Mouse (Mus musculus): ENCODE measurements around the gene Rxfp1. TPM values are rescaled to one million over a fixed set of nuclear protein-coding genes. Genes with fewer than 3 reads are reported as not detected.

Gene Rxfp1
- polyA plus RNA-seq, 1 experiment from 2014 or later, result not detected

- ATAC-seq (replicated peaks; ENCODE audit: low FRiP score, low TSS enrichment, low read depth) (no peak), DNase-seq (ENCODE audit: low spot score) (no peak)
- H3K9ac ChIP-seq (ENCODE audit: low read length), result no peak overlapping the region
- H3K36me3 ChIP-seq (ENCODE audit: control insufficient read depth, insufficient read depth, low read length), result no peaks in the 10 kb centered on the region
- H3K27me3 ChIP-seq (replicated peaks; ENCODE audit: control insufficient read depth, insufficient read depth, low read length), result no peaks in the 10 kb centered on the region
- no peaks in the 10 kb centered on the region for H3K4me1 ChIP-seq (replicated peaks; ENCODE audit: control insufficient read depth, insufficient read depth, low read length)
- H3K9me3 ChIP-seq (ENCODE audit: control insufficient read depth, low read length), result no peaks in the 10 kb centered on the region
- no peak overlapping the region for H3K27ac ChIP-seq (ENCODE audit: low read depth)
- 35% methylated on average over 8 of the region's 8 CpGs for WGBS
- H3K4me3 ChIP-seq (ENCODE audit: low read depth, low read length), result no peak overlapping the region
- no peak overlapping the region for H3K4me2 ChIP-seq (ENCODE audit: low read length)
These were observed 54.2 kb downstream of the Rxfp1 start for GRCm38 (mm10) chr3:79683529-79683928.

GRCm38 (mm10) chr3:79682351-79683132, 55.1 kb downstream of the Rxfp1 start:
- Histone ChIP-seq H3K9me3 (ENCODE audit: control insufficient read depth, low read length) (no peaks in the 10 kb centered on the region), H3K27me3 (replicated peaks; ENCODE audit: control insufficient read depth, insufficient read depth, low read length) (no peaks in the 10 kb centered on the region), H3K27ac (ENCODE audit: low read depth) (no peak overlapping the region), H3K4me2 (ENCODE audit: low read length) (no peak overlapping the region), H3K36me3 (ENCODE audit: control insufficient read depth, insufficient read depth, low read length) (no peaks in the 10 kb centered on the region), H3K9ac (ENCODE audit: low read length) (no peak overlapping the region), H3K4me1 (replicated peaks; ENCODE audit: control insufficient read depth, insufficient read depth, low read length) (no peaks in the 10 kb centered on the region), H3K4me3 (ENCODE audit: low read depth, low read length) (no peak overlapping the region)
- DNase-seq (ENCODE audit: low spot score) (no peak), ATAC-seq (replicated peaks; ENCODE audit: low FRiP score, low TSS enrichment, low read depth) (no peak)
- 63% methylated on average over 14 of the region's 14 CpGs for WGBS

- ATAC-seq (replicated peaks; ENCODE audit: low FRiP score, low TSS enrichment, low read depth), result no peak
- Histone ChIP-seq H3K36me3 (ENCODE audit: control insufficient read depth, insufficient read depth, low read length) (no peaks in the 10 kb centered on the region), H3K4me1 (replicated peaks; ENCODE audit: control insufficient read depth, insufficient read depth, low read length) (no peaks in the 10 kb centered on the region), H3K27ac (ENCODE audit: low read depth) (no peak overlapping the region), H3K27me3 (replicated peaks; ENCODE audit: control insufficient read depth, insufficient read depth, low read length) (no peaks in the 10 kb centered on the region), H3K9me3 (ENCODE audit: control insufficient read depth, low read length) (no peaks in the 10 kb centered on the region), H3K4me3 (ENCODE audit: low read depth, low read length) (no peak overlapping the region), H3K9ac (ENCODE audit: low read length) (no peak overlapping the region), H3K4me2 (ENCODE audit: low read length) (no peak overlapping the region)
- DNase-seq (ENCODE audit: low spot score), result no peak
- 90% methylated on average over 3 of the region's 3 CpGs for WGBS
These were observed 61.3 kb downstream of the Rxfp1 start for GRCm38 (mm10) chr3:79676411-79676810.

GRCm38 (mm10) chr3:79674641-79675040, 63.0 kb downstream of the Rxfp1 start:
- DNase-seq (ENCODE audit: low spot score) (no peak), ATAC-seq (replicated peaks; ENCODE audit: low FRiP score, low TSS enrichment, low read depth) (no peak)
- Histone ChIP-seq H3K27ac (ENCODE audit: low read depth) (no peak overlapping the region), H3K27me3 (replicated peaks; ENCODE audit: control insufficient read depth, insufficient read depth, low read length) (no peaks in the 10 kb centered on the region), H3K9me3 (ENCODE audit: control insufficient read depth, low read length) (no peaks in the 10 kb centered on the region), H3K4me2 (ENCODE audit: low read length) (no peak overlapping the region), H3K9ac (ENCODE audit: low read length) (no peak overlapping the region), H3K4me3 (ENCODE audit: low read depth, low read length) (no peak overlapping the region), H3K36me3 (ENCODE audit: control insufficient read depth, insufficient read depth, low read length) (no peaks in the 10 kb centered on the region), H3K4me1 (replicated peaks; ENCODE audit: control insufficient read depth, insufficient read depth, low read length) (no peaks in the 10 kb centered on the region)
- 86% methylated on average over 5 of the region's 5 CpGs for WGBS

- H3K9ac ChIP-seq (ENCODE audit: low read length), result no peak overlapping the region
These were observed 64.6 kb downstream of the Rxfp1 start for GRCm38 (mm10) chr3:79673082-79673481.

GRCm38 (mm10) chr3:79672188-79672587, 65.5 kb downstream of the Rxfp1 start:
- WGBS, result 69% methylated on average over 16 of the region's 16 CpGs
- no peak overlapping the region for H3K4me3 ChIP-seq (ENCODE audit: low read depth, low read length)
- ATAC-seq (replicated peaks; ENCODE audit: low FRiP score, low TSS enrichment, low read depth), result no peak

More at GRCm38 (mm10) chr3:79673082-79673481, 64.6 kb downstream of the Rxfp1 start:
- no peak for ATAC-seq (replicated peaks; ENCODE audit: low FRiP score, low TSS enrichment, low read depth)
- Histone ChIP-seq H3K4me1 (replicated peaks; ENCODE audit: control insufficient read depth, insufficient read depth, low read length) (no peaks in the 10 kb centered on the region), H3K27ac (ENCODE audit: low read depth) (no peak overlapping the region), H3K36me3 (ENCODE audit: control insufficient read depth, insufficient read depth, low read length) (no peaks in the 10 kb centered on the region), H3K4me2 (ENCODE audit: low read length) (no peak overlapping the region), H3K9me3 (ENCODE audit: control insufficient read depth, low read length) (no peaks in the 10 kb centered on the region), H3K27me3 (replicated peaks; ENCODE audit: control insufficient read depth, insufficient read depth, low read length) (no peaks in the 10 kb centered on the region), H3K4me3 (ENCODE audit: low read depth, low read length) (no peak overlapping the region)
- peak; percentile 65 for DNase-seq (ENCODE audit: low spot score)
- whole genome bisulfite sequencing, result 10% methylated on average over 4 of the region's 4 CpGs

GRCm38 (mm10) chr3:79670556-79670955, 67.1 kb downstream of the Rxfp1 start:
- Histone ChIP-seq H3K9ac (ENCODE audit: low read length) (no peak overlapping the region), H3K4me2 (ENCODE audit: low read length) (no peak overlapping the region), H3K4me3 (ENCODE audit: low read depth, low read length) (no peak overlapping the region), H3K36me3 (ENCODE audit: control insufficient read depth, insufficient read depth, low read length) (no peaks in the 10 kb centered on the region), H3K27ac (ENCODE audit: low read depth) (no peak overlapping the region), H3K4me1 (replicated peaks; ENCODE audit: control insufficient read depth, insufficient read depth, low read length) (no peaks in the 10 kb centered on the region), H3K27me3 (replicated peaks; ENCODE audit: control insufficient read depth, insufficient read depth, low read length) (no peaks in the 10 kb centered on the region), H3K9me3 (ENCODE audit: control insufficient read depth, low read length) (no peaks in the 10 kb centered on the region)
- ATAC-seq (replicated peaks; ENCODE audit: low FRiP score, low TSS enrichment, low read depth) (no peak), DNase-seq (ENCODE audit: low spot score) (no peak)
- WGBS, result 83% methylated on average over 7 of the region's 7 CpGs

More at GRCm38 (mm10) chr3:79672188-79672587, 65.5 kb downstream of the Rxfp1 start:
- no peak overlapping the region for H3K27ac ChIP-seq (ENCODE audit: low read depth)
- no peaks in the 10 kb centered on the region for H3K36me3 ChIP-seq (ENCODE audit: control insufficient read depth, insufficient read depth, low read length)
- no peak overlapping the region for H3K4me2 ChIP-seq (ENCODE audit: low read length)
- no peak for DNase-seq (ENCODE audit: low spot score)
- no peaks in the 10 kb centered on the region for H3K4me1 ChIP-seq (replicated peaks; ENCODE audit: control insufficient read depth, insufficient read depth, low read length)
- H3K27me3 ChIP-seq (replicated peaks; ENCODE audit: control insufficient read depth, insufficient read depth, low read length), result no peaks in the 10 kb centered on the region
- no peak overlapping the region for H3K9ac ChIP-seq (ENCODE audit: low read length)
- no peaks in the 10 kb centered on the region for H3K9me3 ChIP-seq (ENCODE audit: control insufficient read depth, low read length)

- Histone ChIP-seq H3K27me3 (replicated peaks; ENCODE audit: control insufficient read depth, insufficient read depth, low read length) (no peaks in the 10 kb centered on the region), H3K36me3 (ENCODE audit: control insufficient read depth, insufficient read depth, low read length) (no peaks in the 10 kb centered on the region), H3K27ac (ENCODE audit: low read depth) (no peak overlapping the region), H3K4me3 (ENCODE audit: low read depth, low read length) (no peak overlapping the region), H3K4me1 (replicated peaks; ENCODE audit: control insufficient read depth, insufficient read depth, low read length) (no peaks in the 10 kb centered on the region), H3K9me3 (ENCODE audit: control insufficient read depth, low read length) (no peaks in the 10 kb centered on the region), H3K4me2 (ENCODE audit: low read length) (no peak overlapping the region), H3K9ac (ENCODE audit: low read length) (no peak overlapping the region)
- ATAC-seq (replicated peaks; ENCODE audit: low FRiP score, low TSS enrichment, low read depth) (0 out of 2 replicates have a peak, but pooled peaks have one; percentile 23), DNase-seq (ENCODE audit: low spot score) (peak; percentile 69)
- WGBS, result 41% methylated on average over 9 of the region's 9 CpGs
These were observed 72.8 kb downstream of the Rxfp1 start for GRCm38 (mm10) chr3:79664787-79665408.
